Mouse (Mus musculus) thymus, adult 2 months (tissue): ENCODE results near the gene Rps2.

Experiments used
- CTCF ChIP-seq: fragments of 200-500 bp; IDR thresholded peaks from 2 replicates; pipeline ENCODE4 v1.5.1; 2012; ENCODE audit warnings: mild to moderate bottlenecking, control low read depth, low read length, moderate library complexity, borderline replicate concordance; ENCODE audit not compliant: control insufficient read depth, poor library complexity, insufficient read depth; ENCODE audit errors: extremely low read depth
- POLR2A ChIP-seq: fragments of 200-500 bp; IDR thresholded peaks from 2 replicates; pipeline ENCODE4 v1.6.1; 2012; ENCODE audit warnings: mild to moderate bottlenecking, low read length, control low read depth, moderate library complexity; ENCODE audit not compliant: control insufficient read depth, poor library complexity, insufficient read depth; ENCODE audit errors: extremely low read depth

DNA sequence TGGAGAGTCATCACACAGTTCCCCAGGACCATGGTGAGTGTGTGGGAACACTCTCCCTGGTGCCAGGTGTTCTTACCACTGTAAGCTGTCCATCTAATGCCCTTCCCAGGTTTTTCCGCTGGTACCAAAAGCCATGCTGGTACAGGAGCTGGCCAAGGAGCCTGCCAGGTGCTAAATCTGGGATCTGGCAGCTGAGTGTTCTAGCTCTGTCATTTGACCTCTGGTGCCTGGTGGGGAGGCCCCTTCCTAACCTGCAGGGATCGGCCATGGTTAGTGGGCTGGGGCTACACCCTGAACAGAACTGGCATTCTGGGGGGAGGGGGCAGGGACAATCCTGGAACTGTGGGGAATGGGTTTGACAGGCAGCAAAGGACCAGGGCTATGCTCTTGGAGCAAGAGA lies 9.7 kb downstream of the Rps2 start, which contains the start of gene Rpl3l:
- no peak for TF ChIP-seq POLR2A
- no peak for TF ChIP-seq CTCF
